Mouse (Mus musculus) CH12.LX (cell line): ENCODE results near the gene Slc29a3.

Experiments
- CHD2 ChIP-seq: IDR thresholded peaks from 2 replicates; pipeline ENCODE4 v1.6.1; 2011; ENCODE audit warnings: low read length, improper control_type of control experiment
- CTCF ChIP-seq, 2 experiments: IDR thresholded peaks in 1 of 2; conservative IDR thresholded peaks in 1 of 2; 2 replicates each; pipeline ENCODE4 v1.5.1; 2011 to 2012; ENCODE audit warnings: low read depth in 2 of 2, low read length in 2 of 2, improper control_type of control experiment in 1 of 2, inconsistent platforms in 1 of 2, mild to moderate bottlenecking in 1 of 2, moderate library complexity in 1 of 2
- ELF1 ChIP-seq: IDR thresholded peaks from 2 replicates; pipeline ENCODE4 v1.6.1; 2014; ENCODE audit warnings: low read depth, mild to moderate bottlenecking, inconsistent platforms, low read length, improper control_type of control experiment
- MAZ ChIP-seq: IDR thresholded peaks from 2 replicates; pipeline ENCODE4 v1.6.1; 2012; ENCODE audit warnings: low read depth, mild to moderate bottlenecking, inconsistent platforms, low read length, improper control_type of control experiment, moderate library complexity
- POLR2A ChIP-seq: IDR thresholded peaks from 2 replicates; pipeline ENCODE4 v1.6.1; 2011; ENCODE audit warnings: low read depth, mild to moderate bottlenecking, improper control_type of control experiment, low read length
- POLR2AphosphoS2 ChIP-seq: IDR thresholded peaks from 2 replicates; pipeline ENCODE4 v1.6.1; 2011; ENCODE audit warnings: low read depth, low read length, improper control_type of control experiment
- TBP ChIP-seq: conservative IDR thresholded peaks from 2 replicates; pipeline ENCODE4 v1.6.1; 2011; ENCODE audit warnings: low read depth, low read length, improper control_type of control experiment
- ZKSCAN1 ChIP-seq: IDR thresholded peaks from 2 replicates; pipeline ENCODE4 v1.6.1; 2012; ENCODE audit warnings: low read depth, inconsistent platforms, low read length, improper control_type of control experiment, borderline replicate concordance
- ZNF384 ChIP-seq: IDR thresholded peaks from 2 replicates; pipeline ENCODE4 v1.6.1; 2012; ENCODE audit warnings: low read depth, low read length, improper control_type of control experiment, inconsistent platforms

DNA sequence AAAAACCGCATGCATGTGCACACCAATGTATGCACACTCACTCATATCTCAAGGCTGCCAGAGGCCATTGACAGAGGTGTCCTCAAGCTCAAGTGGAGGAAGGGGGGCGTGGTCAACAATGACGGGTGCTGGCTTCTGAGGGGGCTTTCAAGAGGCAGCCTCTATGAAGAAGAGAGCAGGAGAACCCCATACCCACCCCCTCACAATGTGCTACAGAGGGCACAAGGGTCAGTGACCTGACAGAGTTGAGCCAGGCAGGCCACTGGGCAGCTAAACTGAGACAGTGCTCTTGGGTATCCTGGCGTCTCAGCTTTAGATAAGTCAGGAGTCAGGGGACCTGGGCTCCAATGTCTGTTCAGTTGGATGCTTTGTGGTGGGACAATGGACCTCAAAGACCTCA lies 63.2 kb downstream of the Slc29a3 start:
- TF ChIP-seq CHD2 (no peak), POLR2AphosphoS2 (no peak), CTCF (conservative IDR thresholded peaks at IDR 0.05 in 1 of 2, IDR thresholded peaks at IDR 0.05 in 1 of 2; ENCODE audit: low read depth in 2 of 2, low read length in 2 of 2) (no peak), MAZ (no peak), POLR2A (no peak), ZNF384 (no peak), TBP (no peak), ZKSCAN1 (no peak), ELF1 (no peak)
